Mouse (Mus musculus): Measurements from ENCODE around the gene Adora1.

Adora1 gene

GRCm38 (mm10) chr1:134215751-134216628 lies 19.2 kb downstream of the Adora1 start:
- no peak for DNase-seq (ENCODE audit: low spot score)

GRCm38 (mm10) chr1:134215059-134215458 lies 20.2 kb downstream of the Adora1 start:
- no peak for DNase-seq (ENCODE audit: low spot score)

- DNase-seq (ENCODE audit: low spot score): no peak
These were observed 21.8 kb downstream of the Adora1 start for GRCm38 (mm10) chr1:134213405-134213804.

GRCm38 (mm10) chr1:134212351-134212750 lies 22.9 kb downstream of the Adora1 start:
- no peak for DNase-seq (ENCODE audit: low spot score)

GRCm38 (mm10) chr1:134211631-134212030 lies 23.6 kb downstream of the Adora1 start:
- DNase-seq (ENCODE audit: low spot score): no peak

GRCm38 (mm10) chr1:134211043-134211442 lies 24.2 kb downstream of the Adora1 start:
- DNase-seq (ENCODE audit: low spot score): no peak

GRCm38 (mm10) chr1:134210179-134210755 lies 25.0 kb downstream of the Adora1 start:
- no peak for DNase-seq (ENCODE audit: low spot score)

- DNase-seq (ENCODE audit: low spot score): no peak
These were observed 29.1 kb downstream of the Adora1 start for GRCm38 (mm10) chr1:134206085-134206484.

- DNase-seq (ENCODE audit: low spot score): no peak
These were observed 29.8 kb downstream of the Adora1 start for GRCm38 (mm10) chr1:134205296-134206018.

- DNase-seq (ENCODE audit: low spot score): no peak
These were observed 31.0 kb downstream of the Adora1 start for GRCm38 (mm10) chr1:134204230-134204629.

- no peak for DNase-seq (ENCODE audit: low spot score)
These were observed 33.3 kb downstream of the Adora1 start for GRCm38 (mm10) chr1:134201751-134202420.

GRCm38 (mm10) chr1:134200998-134201686 lies 34.1 kb downstream of the Adora1 start:
- no peak for DNase-seq (ENCODE audit: low spot score)

GRCm38 (mm10) chr1:134200481-134200880 lies 34.8 kb downstream of the Adora1 start:
- DNase-seq (ENCODE audit: low spot score): no peak

- no peak for DNase-seq (ENCODE audit: low spot score)
These were observed 36.8 kb downstream of the Adora1 start for GRCm38 (mm10) chr1:134198197-134198995.

- DNase-seq (ENCODE audit: low spot score): no peak
These were observed 37.8 kb downstream of the Adora1 start for GRCm38 (mm10) chr1:134197325-134197982.

- DNase-seq (ENCODE audit: low spot score): peak; percentile 44
These were observed 38.8 kb downstream of the Adora1 start for GRCm38 (mm10) chr1:134196386-134196785.

GRCm38 (mm10) chr1:134195979-134196378 lies 39.3 kb downstream of the Adora1 start:
- DNase-seq (ENCODE audit: low spot score): no peak

GRCm38 (mm10) chr1:134195571-134195970 lies 39.7 kb downstream of the Adora1 start:
- DNase-seq (ENCODE audit: low spot score): no peak

- DNase-seq (ENCODE audit: low spot score): no peak
These were observed 40.1 kb downstream of the Adora1 start for GRCm38 (mm10) chr1:134195117-134195516.
